Mouse (Mus musculus): ENCODE results near the gene Prkag1.

- TF ChIP-seq CTCF (IDR thresholded peaks at IDR 0.05; ENCODE audit: low read depth) (peak; percentile 69), EP300 (optimal IDR thresholded peaks at IDR 0.05) (peak; percentile 44)
These were observed at the start of gene Prkag1 for GRCm38 (mm10) chr15:98830736-98831683.

All from stomach, postnatal 0 days (tissue).